Mouse (Mus musculus) adrenal gland, postnatal 36 days (tissue): ENCODE measurements around the gene Sys1. TPM values are rescaled to one million over a fixed set of nuclear protein-coding genes. Genes with fewer than 3 reads are reported as not detected.

Experiments used
- DNase-seq, 2 experiments: peaks; one replicate each; pipeline ENCODE4 v3.0.0; 2021; ENCODE audit warnings: mixed read lengths in 1 of 2
- total RNA-seq, 2 experiments: library from RNA; stranded (reverse); gene quantifications; 2 replicates each; pipeline ENCODE4 v1.2.3; 2021

Gene Sys1
- total RNA-seq, 2 experiments from 2014 or later: 28.3 to 33.2 TPM

DNA sequence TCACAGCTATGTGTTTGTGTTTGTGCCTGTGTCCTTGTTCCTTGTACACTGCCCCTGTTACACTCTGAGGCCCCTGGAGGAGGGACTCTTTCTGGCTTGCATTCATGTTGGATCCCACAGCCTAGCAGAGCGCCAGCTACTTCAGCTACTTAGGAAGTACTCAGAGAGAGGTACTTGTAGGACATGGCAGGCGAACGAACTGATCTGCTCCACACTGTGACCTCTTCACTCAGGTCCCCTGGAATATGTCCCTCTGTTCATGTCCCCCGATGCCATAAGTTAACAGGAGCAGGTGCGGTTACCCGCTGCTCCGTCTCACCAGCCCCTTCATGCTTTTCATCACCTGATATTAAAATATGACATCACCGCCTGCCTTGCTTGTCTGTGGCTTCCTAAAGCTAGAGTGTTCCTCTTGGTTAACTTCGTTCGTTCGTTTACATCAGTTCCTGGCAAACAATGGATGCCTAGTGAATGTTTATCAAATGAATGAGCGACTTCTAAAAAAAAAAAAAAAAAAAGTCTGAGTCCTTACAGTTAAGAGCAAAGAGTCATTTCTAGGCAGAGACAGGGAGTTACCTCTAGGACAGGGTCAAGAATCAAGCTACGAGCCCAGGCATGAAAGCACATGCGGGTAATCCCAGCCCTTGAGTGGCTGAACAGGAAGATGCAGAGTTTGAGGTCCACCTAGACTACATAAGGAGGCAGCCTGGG is 3.6 kb upstream of the Sys1 start:
- DNase-seq: no peak

DNA sequence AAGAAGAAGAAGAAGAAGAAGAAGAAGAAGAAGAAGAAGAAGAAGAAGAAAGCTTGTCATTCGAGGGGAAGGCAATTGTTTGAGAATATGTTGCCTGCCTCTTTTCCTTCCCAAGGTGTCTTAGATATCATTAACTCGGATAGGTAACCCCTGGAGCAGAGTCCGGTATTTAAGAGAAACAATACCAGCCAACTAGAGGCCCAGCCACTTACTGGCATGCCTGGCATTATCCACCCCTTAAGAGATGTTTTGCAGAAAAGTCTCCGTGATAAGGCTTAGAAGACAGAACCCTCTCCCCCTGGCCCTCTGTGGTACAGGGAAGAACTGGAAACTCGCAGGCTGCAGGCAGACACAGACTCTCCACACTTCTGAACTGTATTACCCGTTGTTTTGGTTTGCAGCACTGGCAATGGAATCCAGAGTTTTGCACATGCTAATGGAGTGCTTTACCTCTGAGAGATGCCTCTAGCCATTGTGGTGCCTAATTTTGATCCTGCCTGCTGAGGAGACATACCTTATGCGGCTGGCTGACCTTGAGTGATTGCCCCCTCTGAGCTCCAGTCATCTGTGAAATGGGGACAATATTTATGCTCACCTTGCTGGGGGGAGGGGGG is 2.8 kb upstream of the Sys1 start:
- no peak for DNase-seq

DNA sequence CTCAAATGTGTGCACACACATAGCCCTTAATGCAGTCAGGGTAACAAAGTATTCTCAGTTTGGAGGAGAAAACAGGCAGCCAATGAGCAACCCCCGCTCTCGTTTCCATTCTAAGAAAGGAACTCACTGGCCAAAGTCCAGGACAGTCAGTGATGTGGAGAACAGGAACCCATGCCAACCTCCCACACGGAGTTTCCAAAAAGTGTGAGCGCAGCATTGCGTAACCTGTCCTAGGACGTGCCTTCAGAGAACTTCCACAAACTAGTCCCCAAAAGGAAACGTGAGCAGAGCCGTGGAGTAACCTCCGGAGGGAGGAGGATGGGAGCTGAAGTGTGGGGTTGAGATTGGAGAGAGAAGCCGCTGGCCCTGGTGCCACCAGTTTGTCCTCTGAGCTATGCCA is 1.9 kb upstream of the Sys1 start:
- peak; percentile 73 to 77 for DNase-seq

DNA sequence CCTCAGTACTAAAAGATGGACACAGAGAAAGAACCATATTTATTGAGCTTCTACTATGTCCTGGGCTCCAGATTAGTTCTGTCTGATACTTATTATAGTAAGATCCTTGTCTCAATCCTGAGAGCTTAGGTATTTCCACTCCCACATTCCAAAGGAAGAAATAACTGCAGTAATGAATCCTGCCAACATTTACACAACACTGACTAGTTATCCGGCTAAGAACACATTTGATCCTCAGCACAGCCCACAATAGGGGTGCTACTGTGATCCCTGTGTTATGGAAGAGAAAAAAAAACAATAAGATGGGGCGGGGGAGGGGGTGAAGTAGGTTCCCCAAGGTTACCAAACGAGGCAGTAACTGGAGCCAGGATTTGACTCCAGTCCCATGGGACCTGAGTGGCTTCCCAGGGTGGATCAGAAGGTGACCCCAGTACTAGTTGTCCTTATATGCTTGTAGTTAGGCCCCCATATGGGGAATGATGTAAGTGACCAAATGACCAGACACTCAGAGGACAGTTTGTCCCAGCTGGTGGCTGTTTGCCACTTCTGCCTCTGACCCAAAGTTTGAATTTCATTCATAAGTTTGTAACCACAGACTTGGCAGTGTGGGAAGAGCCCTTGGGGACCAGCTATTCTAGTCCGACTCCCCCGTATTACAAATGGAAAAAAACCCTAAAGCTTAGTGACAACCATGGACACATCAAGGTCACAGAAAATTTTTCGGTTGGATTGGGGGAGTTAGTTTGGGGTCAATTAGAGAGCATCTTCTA is 1.2 kb upstream of the Sys1 start:
- peak; percentile 57 to 63 for DNase-seq

DNA sequence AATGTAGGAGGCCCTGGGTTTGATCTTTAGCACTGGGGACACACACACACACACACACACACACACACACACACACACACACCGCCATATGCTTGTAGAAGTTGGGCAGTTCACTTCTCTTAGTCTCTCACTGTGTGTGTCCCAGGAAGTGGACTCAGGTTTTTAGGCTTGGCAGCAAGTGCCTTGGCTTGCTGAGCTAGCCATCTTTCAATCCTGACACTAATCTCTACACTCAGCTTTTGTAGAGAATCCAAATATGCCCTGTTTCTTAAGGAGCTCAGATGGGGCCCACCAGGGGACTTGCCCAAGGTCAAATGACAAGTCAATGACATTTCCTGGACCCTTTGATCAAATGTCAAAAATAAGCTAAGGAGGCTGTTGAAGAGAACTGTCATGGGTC is 351 bp upstream of the Sys1 start:
- no peak for DNase-seq

DNA sequence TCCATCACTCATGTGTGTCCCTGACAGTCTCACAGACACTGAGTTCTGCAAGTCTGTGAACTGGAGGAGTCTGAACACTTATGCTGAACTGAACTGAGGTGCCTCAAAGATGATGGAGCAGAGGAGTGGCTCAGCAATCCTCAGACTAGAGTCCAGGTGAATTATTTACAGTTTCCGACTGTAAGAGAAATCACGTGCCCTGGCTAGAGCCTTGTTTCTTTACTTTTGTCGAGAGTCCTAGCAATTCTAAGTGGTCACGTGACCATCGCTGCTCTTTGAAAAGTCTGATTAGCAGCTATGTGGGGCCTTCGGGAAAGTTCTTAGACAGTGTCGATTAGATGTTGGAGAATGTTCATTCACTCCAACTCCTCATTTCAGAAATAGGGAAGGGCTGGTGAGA is 1.2 kb downstream of the Sys1 start:
- no peak for DNase-seq

DNA sequence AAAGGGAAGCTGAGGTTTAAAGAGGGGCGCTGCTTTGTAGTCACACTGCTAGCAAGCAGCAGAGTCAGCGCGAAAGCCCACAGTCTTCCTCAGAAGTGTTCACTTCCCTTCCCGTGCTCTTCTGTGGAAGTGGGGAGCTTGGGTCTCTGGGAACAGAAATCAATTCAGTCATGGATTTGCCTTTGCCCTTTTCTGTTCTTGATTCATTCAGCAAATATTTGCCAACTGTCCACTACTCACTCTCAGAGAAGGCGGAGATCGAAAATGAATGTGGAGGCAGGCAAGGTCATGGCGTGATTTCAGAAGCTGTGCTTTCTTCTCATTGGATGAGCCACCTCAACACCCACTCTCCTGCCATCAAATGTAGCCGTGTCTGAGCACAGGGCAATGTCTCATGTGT is 1.8 kb downstream of the Sys1 start:
- DNase-seq: peak; percentile 72 to 73

DNA sequence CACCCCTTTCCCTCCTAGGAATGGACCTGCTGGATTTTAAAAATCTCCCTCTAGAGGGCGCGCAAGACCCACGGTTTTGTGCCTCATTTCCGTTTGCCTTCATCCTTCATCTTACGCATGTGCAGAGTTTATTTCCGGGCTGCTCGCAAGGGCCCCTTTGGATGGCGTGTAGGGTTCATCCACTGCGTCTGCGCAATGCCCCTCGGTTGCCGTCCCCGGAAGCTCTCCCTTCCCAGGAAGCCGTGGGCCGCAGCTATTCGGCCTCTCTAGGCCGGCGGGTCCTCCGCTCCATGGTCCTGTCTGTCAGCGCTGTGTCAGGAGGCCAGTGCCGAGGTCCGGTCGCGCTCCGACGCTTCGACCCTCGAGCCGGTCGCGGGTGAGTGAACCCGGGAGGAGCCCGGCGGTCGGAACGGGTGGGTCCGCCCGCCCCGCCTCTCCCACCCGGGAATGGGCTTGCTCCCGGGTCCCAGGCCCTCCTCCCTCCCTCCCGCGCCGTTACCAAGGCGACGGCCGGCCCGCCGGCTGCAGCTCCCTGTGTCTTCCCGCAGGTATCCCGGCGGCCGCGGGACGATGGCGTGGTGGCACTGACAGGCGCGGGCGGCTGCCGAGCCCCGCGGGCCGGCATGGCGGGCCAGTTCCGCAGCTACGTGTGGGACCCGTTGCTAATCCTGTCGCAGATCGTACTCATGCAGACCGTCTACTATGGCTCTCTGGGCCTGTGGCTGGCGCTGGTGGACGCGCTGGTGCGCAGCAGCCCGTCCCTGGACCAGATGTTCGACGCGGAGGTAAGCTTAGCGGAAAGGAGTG is 4.2 kb downstream of the Sys1 start, which contains the start of gene Gm20458:
Gm20458 (plus strand) TSS at position 223 of the 807 bp plus-strand sequence.
- DNase-seq: peak; percentile 96 to 97

DNA sequence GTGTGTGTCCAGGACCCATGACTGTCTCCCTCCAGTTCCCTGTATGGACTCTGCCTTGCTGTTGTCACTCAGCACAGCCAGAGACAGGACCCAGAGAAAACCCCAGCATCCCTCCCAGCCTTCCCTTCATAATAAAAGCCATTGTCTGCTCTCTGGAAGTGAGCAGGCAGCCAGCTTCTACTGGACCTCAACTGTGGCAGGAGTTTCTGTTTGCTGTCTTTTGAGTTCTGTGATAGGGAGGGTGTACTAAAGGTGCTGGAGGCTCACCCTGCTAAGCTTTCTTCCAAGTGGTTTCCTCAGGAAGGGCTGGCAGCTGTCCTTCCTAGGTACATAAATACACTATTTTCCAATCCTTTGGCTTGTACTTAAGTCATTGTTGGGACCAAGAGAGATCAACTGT is 8.4 kb downstream of the Sys1 start:
- DNase-seq: no peak

DNA sequence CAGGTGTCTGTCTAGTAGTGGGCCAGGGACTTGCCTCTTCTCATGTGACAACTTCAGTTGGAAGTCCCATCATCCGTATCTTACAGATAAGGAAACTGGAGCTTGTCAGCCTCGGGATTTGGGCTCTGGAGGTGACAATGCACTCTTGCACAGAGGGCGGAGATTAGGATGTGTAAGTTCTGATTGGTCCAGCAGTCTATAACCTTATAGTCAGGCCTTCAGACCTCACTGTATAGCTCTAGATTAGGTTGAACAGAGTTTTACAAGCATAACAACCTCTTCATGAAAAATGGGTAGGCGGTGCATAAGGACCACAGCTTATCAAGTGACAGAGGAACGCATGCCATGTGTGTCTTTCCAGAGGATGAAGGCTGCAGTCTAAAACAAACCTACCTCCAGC is 10.0 kb downstream of the Sys1 start:
- no peak for DNase-seq

DNA sequence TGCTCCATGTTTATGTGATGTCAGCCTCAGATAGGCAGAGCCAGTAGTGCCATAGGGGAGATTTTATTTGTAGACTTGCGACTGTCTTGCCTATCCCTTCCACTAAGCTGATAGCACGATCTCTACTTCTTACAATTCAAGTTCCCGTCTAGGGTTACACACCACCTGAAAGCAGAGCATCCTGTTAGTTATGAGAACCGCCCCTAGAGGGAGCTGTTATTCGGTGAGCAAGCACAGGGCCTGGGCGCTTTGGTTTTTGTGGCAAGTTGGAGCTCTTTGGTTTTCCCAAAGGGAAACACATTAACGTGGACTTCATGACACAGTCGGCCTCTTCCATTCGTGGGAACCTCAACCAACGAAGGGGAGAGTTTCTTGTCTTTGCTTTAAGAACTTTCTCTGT is 13.5 kb downstream of the Sys1 start:
- peak; percentile 57 to 77 for DNase-seq

DNA sequence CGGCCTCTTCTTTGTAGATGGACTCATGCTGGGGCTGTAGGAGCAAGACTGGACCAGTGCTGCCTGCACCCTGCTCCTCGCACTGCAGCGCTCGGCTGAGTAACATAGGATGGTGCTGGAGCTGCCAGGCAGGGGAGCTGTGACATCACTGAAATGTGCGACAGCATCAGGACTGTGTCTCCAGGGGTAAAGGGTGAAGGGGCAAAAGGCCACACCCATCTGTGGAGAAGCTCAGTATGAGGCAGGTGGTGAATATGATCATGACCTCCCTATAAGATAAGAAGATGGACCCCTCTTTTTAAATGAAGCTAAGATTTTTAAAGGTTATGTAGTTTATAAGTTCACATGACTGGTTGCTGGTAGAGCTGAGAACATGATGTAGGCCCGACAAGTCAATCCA is 16.9 kb downstream of the Sys1 start, which contains the start of gene Trp53tg5:
Trp53tg5 (minus strand) TSS at position 101 of the 400 bp plus-strand sequence.
- no peak for DNase-seq

DNA sequence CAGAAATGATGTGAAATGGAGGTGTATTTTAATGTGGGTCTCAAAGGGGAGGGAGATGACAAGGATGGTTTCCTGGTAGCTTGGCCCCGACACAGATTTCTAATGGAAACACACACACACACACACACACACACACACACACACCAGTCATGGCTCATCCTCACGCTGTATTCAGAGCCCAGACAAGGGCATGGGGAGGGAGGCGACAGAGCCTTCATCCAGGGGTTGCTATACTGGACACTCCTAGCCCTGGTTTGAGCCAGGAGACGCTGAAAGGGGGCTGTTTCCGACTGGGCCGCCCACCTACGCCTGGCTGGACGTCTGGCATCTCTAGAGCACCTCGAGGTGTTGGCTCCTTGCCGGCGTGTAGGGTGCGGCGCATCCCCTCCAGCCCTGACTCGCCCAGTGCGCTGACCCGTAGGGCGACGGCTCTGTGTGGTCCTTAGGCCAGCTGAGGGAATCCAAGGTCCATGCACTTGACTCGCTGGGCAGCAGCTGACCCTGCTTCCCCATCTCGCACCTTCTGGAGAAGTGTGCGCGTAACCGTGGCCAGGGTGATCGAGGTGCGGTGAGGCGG is 29.0 kb downstream of the Sys1 start, which contains the start of gene Dbndd2:
Dbndd2 (plus strand) TSS at position 426 of the 577 bp plus-strand sequence.
- peak; percentile 43 to 48 for DNase-seq

DNA sequence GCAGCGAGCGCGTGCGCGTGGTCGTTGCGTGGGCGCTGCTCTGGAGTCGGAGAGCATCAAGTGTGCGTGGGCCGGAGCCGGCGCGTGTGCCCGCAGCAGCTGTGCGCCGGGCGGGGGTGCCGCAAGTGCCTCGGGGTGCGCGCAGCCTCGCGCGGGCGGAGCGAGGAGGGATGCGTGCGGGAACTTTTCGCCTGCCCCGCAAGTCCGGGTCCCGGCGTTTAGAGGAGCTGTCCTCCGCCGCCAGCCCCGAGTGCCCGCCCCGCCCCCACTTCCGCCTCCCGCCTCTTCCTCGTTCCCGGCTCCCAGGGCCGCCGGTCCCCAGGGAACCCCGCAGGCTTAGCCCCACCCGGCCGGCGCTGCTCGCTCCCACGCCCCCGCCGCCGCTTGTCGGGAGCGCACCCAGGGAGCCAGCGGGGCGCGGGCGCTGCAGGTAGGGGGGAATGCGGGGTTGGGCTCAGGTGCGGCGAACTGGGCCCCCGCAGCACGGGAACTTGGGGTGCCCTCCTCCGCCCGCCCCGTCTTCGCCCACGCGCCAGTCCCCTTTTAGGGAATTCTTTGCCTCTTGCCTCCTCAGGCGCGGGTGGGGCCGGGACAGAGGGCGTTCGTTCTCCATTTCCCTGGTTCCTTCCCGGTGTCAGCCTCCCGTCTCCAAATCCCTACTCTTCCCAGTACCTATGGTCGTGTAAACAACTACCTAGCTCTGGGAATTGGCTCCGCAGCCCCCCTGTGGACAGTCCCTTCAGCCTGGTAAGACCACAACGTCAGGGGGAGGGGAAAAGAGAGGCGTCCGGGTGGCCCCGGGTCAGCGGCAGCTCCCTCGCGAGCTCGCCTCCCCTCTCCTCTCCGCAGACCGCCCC is 29.7 kb downstream of the Sys1 start:
- peak; percentile 69 to 85 for DNase-seq

DNA sequence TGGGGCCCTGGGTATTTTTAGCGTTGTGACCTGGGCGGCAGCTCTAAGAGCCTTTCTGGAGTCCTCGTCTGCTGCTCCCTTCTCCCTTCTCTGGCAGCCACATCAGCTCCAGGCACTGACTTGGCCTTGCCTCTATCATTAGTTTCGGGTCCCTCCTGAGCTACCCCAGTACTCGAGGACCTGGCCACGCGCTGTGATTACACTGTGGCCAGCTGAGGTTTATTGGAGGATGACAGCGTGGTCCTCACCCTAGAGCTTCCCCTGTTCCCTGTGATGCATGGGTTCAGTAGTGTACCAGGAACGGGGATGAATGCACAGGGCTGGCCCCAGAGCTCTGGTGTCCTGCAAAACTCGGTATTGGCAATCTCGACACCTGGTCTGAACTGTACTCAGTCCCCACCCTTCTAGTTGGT is 30.4 kb downstream of the Sys1 start:
- DNase-seq: no peak

DNA sequence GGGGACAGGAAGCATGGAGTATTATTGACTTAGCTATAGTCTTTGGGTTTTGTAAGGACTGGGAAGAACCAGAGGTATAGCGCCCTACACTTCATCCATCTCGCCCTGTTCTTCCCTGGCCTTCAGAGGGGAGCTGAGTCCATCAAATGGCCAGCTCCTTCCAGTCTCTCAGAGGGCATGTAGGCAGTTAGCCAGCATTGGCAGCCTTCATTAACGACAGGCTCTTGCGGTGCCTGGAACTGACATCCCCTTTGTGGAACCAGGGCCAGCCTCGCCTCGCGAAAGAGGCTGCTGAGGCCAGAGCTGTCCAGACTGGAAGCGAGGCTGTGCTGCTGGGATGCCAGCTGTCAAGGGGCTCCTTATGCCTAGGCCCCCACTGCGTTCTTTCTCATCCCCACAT is 31.0 kb downstream of the Sys1 start:
- DNase-seq: no peak

DNA sequence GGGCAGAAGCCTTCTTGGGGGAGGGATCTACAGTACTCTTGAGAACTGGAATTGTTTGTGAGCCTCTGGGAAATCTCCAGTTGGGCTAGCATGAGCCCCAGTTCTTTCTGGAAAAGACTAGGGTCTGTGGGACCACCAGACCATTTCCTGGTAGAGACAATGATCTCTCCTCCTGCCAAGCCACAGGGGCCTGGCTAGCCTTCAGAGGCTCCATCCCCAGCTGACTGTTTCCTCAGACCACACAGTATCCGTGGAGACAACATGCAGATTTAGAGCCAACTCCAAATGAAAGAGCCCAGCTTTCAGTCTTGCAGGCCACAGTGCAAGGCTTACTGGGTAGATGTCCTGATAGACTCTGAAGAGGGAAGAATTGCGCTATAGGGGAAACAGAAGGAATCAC is 37.4 kb downstream of the Sys1 start:
- DNase-seq: no peak

DNA sequence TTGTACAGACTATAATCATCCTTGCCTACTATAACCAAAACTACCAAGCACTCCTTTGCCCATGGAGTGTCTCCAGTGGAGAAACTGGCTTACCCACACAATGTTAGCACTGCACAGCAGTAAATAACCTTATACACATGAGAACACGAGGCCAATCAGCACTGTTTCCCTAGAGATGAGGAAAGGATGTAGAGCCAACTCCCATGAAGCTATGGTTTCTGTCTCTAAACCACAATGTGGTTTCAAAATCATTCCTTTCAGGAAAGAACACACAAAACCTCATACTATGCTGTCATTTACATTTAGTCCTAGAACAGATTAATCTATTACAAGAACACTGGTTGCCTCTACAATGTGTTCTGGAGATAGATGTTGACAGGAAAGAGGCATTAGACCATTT is 39.6 kb downstream of the Sys1 start:
- no peak for DNase-seq

DNA sequence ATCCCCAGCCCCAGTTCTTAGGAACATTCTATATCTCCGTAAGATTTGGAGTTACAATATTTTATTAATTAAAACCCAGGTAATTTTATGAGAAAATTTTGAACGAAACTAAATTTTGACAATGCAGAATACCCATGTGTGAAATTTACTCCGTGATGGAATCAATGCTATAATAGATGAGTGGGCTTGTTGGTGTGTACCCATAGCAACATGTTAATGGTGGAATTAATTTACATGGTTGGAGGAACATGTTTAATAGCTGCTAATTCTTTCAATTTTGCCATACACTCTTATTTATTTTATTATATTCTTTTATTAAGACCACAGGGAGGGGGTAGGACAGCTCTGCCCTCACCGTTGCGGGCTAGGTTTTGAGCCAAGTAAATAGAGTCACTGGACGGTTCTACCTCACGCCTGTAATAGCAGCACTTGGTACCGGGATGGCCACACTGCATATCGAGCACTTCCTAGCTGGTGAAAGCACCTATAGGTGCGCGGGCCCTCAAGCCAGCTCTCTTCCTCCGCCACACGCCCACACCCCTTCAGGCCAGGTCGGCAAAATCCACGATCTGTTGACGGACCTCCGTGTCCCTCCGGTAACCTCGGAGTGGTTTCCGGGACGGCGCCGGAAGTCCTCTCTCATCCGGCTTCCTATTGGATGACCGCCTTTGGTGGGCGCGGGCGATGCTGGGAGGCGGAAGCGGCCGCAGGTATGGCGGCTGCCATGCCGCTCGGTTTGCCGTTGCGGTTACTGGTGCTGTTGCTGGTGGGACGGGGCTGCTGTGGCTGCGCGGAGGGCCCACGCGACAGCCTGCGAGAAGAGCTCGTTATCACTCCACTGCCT is 40.3 kb downstream of the Sys1 start, which contains the start of gene Pigt:
Pigt (plus strand) TSS at position 674 of the 844 bp plus-strand sequence.
- peak; percentile 92 to 93 for DNase-seq
